13 mouse cellular contexts compared by ENCODE assay signal in genomic region chr19:57817736-57818135, GRCm38 (mm10).
"Had no signal": no experiment of that assay in that cellular context is flagged by ENCODE, and none has a peak within 500 bp of the region (broad histone marks: within the 10 kb centered on the region; RNA-seq: fewer than 3 reads in every experiment).

No protein-coding gene starts in this region.

- H3K9me3 ChIP-seq: limb, embryonic 12.5 days; midbrain, embryonic 10.5 days; neural tube, embryonic 13.5 days had no signal

- H3K27ac ChIP-seq: limb, embryonic 12.5 days; liver, embryonic 14.5 days; midbrain, embryonic 10.5 days; neural tube, embryonic 13.5 days had no signal

- H3K27me3 ChIP-seq: limb, embryonic 12.5 days; neural tube, embryonic 13.5 days had no signal

- H3K4me2 ChIP-seq: limb, embryonic 12.5 days; neural tube, embryonic 13.5 days had no signal

- H3K4me3 ChIP-seq: limb, embryonic 12.5 days; midbrain, embryonic 10.5 days; neural tube, embryonic 13.5 days had no signal

- H3K4me1 ChIP-seq: midbrain, embryonic 10.5 days had no signal

- ATAC-seq: lung, postnatal 0 days; midbrain, embryonic 16.5 days had no signal

- DNase-seq: kidney, postnatal 14 days; layer of hippocampus, postnatal 36 days; lung, adult 18-20 months; lung, postnatal 36 days; right cerebral cortex, adult 18-20 months; right cerebral cortex, postnatal 25 days; thymus, postnatal 4 days had no signal

- H3K36me3 ChIP-seq: limb, embryonic 12.5 days; midbrain, embryonic 10.5 days; neural tube, embryonic 13.5 days had no signal

- H3K9ac ChIP-seq: limb, embryonic 12.5 days; liver, embryonic 14.5 days; neural tube, embryonic 13.5 days had no signal
